Mouse (Mus musculus): ENCODE data around the gene Gpd1.
"Not testable (repeated sequence)": the region's sequence is repeated elsewhere in the genome, so short reads cannot be mapped to it uniquely, and the experiment has no call there.

The Gpd1 gene

GRCm38 (mm10) chr15:99771601-99772276, 54.4 kb downstream of the Gpd1 start:
- DNase-seq (ENCODE audit: low spot score in 2 of 2): peak in 1 of 2 experiments; percentile 61

DNA sequence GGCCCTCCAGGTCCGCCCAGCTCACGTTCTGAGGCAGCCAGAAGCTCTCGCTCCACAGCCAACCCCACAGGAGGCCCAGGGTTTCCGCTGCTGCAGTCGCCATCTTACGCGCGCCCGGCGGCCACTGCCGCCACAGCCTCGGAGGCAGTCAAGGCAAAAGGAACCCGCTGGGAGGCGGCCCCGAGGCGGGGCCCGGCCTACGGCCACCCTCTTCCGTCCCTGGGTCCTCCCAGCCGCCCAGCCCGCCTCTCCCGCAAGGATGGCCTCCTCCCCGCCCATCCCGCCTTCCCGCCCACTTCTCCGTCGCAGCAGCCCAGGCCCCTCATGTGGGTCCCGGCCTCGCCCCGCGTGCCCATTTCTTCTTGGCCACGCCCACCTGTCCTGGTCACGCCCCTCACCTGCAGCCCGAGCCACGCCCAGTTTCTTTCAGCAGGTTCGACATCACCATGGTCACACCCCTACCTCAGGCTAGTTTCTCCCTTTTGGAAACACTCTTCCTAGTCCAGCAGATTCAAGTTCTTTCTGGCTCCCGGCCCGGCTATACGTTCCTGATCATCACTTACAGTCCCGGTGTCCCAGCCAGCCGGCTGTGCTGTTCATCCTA, 55.1 kb downstream of the Gpd1 start:
- DNase-seq (ENCODE audit: low spot score in 2 of 2): peak; percentile 80 to 84

DNA sequence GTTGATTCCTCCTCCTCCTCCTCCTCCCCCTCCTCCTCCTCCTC, 55.4 kb downstream of the Gpd1 start, which contains the start of gene Cers5:
Gene Cers5 (minus strand): TSS at position 5 of the 44 bp plus-strand sequence.
- not testable (repeated sequence) for DNase-seq (ENCODE audit: low spot score in 2 of 2)

- DNase-seq (ENCODE audit: low spot score in 2 of 2): no peak
These were observed 55.6 kb downstream of the Gpd1 start for GRCm38 (mm10) chr15:99772925-99773324.

All from thymus, postnatal 10 days (tissue).